Mouse (Mus musculus): ENCODE results near the gene Rai1. TPM values are rescaled to one million over a fixed set of nuclear protein-coding genes. Genes with fewer than 3 reads are reported as not detected.
A peak's percentile ranks its signal among the peaks of the same experiment; 100 is the strongest.

Rai1 gene
- polyA plus RNA-seq, 2 experiments: 29.7 to 62.1 TPM

- Histone ChIP-seq H3K9me3 (ENCODE audit: control insufficient read depth, low read length) (peaks cover 8% of the 10 kb centered on the region), H3K4me2 (replicated peaks; ENCODE audit: low read depth, low read length, severe bottlenecking) (no peak overlapping the region), H3K27ac (replicated peaks; ENCODE audit: low read depth, low read length) (no peak overlapping the region), H3K4me3 (replicated peaks; ENCODE audit: low read length) (no peak overlapping the region), H3K27me3 (ENCODE audit: control insufficient read depth, insufficient read depth, low read length) (no peaks in the 10 kb centered on the region), H3K9ac (ENCODE audit: low read depth, low read length, severe bottlenecking) (no peak overlapping the region), H3K4me1 (ENCODE audit: control insufficient read depth, insufficient read depth, low read length) (peaks cover 4% of the 10 kb centered on the region; the same call in 1 of the 2 replicates), H3K36me3 (ENCODE audit: control insufficient read depth, insufficient read depth, low read length) (peaks cover 79% of the 10 kb centered on the region)
- no peak for DNase-seq (ENCODE audit: low spot score)
- TF ChIP-seq POLR2A (IDR thresholded peaks at IDR 0.05; ENCODE audit: borderline replicate concordance, extremely low read depth, insufficient read depth, insufficient read length): no peak
- no peak for ATAC-seq (ENCODE audit: low FRiP score, low read depth)
- WGBS: 83% methylated on average over 12 of the region's 12 CpGs
Measured at GRCm38 (mm10) chr11:60198651-60199050, 93.8 kb downstream of the Rai1 start.

GRCm38 (mm10) chr11:60199702-60200184 lies 94.9 kb downstream of the Rai1 start:
- no peak overlapping the region for H3K4me3 ChIP-seq (replicated peaks; ENCODE audit: low read length)
- peaks cover 4% of the 10 kb centered on the region; the same call in 1 of the 2 replicates for H3K4me1 ChIP-seq (ENCODE audit: control insufficient read depth, insufficient read depth, low read length)
- H3K36me3 ChIP-seq (ENCODE audit: control insufficient read depth, insufficient read depth, low read length): peaks cover 79% of the 10 kb centered on the region
- H3K4me2 ChIP-seq (replicated peaks; ENCODE audit: low read depth, low read length, severe bottlenecking): no peak overlapping the region
- no peaks in the 10 kb centered on the region for H3K27me3 ChIP-seq (ENCODE audit: control insufficient read depth, insufficient read depth, low read length)
- DNase-seq (ENCODE audit: low spot score): peak; percentile 92
- no peak for TF ChIP-seq POLR2A (IDR thresholded peaks at IDR 0.05; ENCODE audit: borderline replicate concordance, extremely low read depth, insufficient read depth, insufficient read length)
- 5% methylated on average over 18 of the region's 18 CpGs for WGBS
- H3K27ac ChIP-seq (replicated peaks; ENCODE audit: low read depth, low read length): peak overlapping the region; percentile 58; the same call in 1 of the 2 replicates
- H3K9me3 ChIP-seq (ENCODE audit: control insufficient read depth, low read length): peaks cover 3% of the 10 kb centered on the region; the same call in 1 of the 2 replicates
- ATAC-seq (ENCODE audit: low FRiP score, low read depth): peak; percentile 66
- H3K9ac ChIP-seq (ENCODE audit: low read depth, low read length, severe bottlenecking): peak overlapping the region; percentile 21; the same call in 1 of the 2 replicates

GRCm38 (mm10) chr11:60200384-60200783 lies 95.6 kb downstream of the Rai1 start:
- Histone ChIP-seq H3K36me3 (ENCODE audit: control insufficient read depth, insufficient read depth, low read length) (peaks cover 79% of the 10 kb centered on the region), H3K4me1 (ENCODE audit: control insufficient read depth, insufficient read depth, low read length) (peaks cover 4% of the 10 kb centered on the region; the same call in 1 of the 2 replicates), H3K27ac (replicated peaks; ENCODE audit: low read depth, low read length) (peak overlapping the region; percentile 58; the same call in 1 of the 2 replicates), H3K4me2 (replicated peaks; ENCODE audit: low read depth, low read length, severe bottlenecking) (no peak overlapping the region), H3K27me3 (ENCODE audit: control insufficient read depth, insufficient read depth, low read length) (no peaks in the 10 kb centered on the region), H3K9me3 (ENCODE audit: control insufficient read depth, low read length) (no peaks in the 10 kb centered on the region), H3K4me3 (replicated peaks; ENCODE audit: low read length) (no peak overlapping the region), H3K9ac (ENCODE audit: low read depth, low read length, severe bottlenecking) (0 out of 2 replicates have a peak overlapping the region, but pooled peaks have one; percentile 21)
- DNase-seq (ENCODE audit: low spot score) (no peak), ATAC-seq (ENCODE audit: low FRiP score, low read depth) (no peak)
- no peak for TF ChIP-seq POLR2A (IDR thresholded peaks at IDR 0.05; ENCODE audit: borderline replicate concordance, extremely low read depth, insufficient read depth, insufficient read length)
- 88% methylated on average over 11 of the region's 11 CpGs for WGBS

- no peak for ATAC-seq (ENCODE audit: low FRiP score, low read depth)
- DNase-seq (ENCODE audit: low spot score): no peak
- Histone ChIP-seq H3K4me1 (ENCODE audit: control insufficient read depth, insufficient read depth, low read length) (peaks cover 6% of the 10 kb centered on the region), H3K27me3 (ENCODE audit: control insufficient read depth, insufficient read depth, low read length) (no peaks in the 10 kb centered on the region), H3K9me3 (ENCODE audit: control insufficient read depth, low read length) (no peaks in the 10 kb centered on the region), H3K4me2 (replicated peaks; ENCODE audit: low read depth, low read length, severe bottlenecking) (no peak overlapping the region), H3K36me3 (ENCODE audit: control insufficient read depth, insufficient read depth, low read length) (peaks cover 90% of the 10 kb centered on the region), H3K27ac (replicated peaks; ENCODE audit: low read depth, low read length) (0 out of 2 replicates have a peak overlapping the region, but pooled peaks have one; percentile 5), H3K4me3 (replicated peaks; ENCODE audit: low read length) (no peak overlapping the region), H3K9ac (ENCODE audit: low read depth, low read length, severe bottlenecking) (no peak overlapping the region)
- no peak for TF ChIP-seq POLR2A (IDR thresholded peaks at IDR 0.05; ENCODE audit: borderline replicate concordance, extremely low read depth, insufficient read depth, insufficient read length)
- 91% methylated on average over 26 of the region's 26 CpGs for WGBS
Measured at GRCm38 (mm10) chr11:60202710-60203638, 98.2 kb downstream of the Rai1 start.

GRCm38 (mm10) chr11:60205026-60205425 lies 100.2 kb downstream of the Rai1 start:
- ATAC-seq (ENCODE audit: low FRiP score, low read depth) (no peak), DNase-seq (ENCODE audit: low spot score) (no peak)
- Histone ChIP-seq H3K27me3 (ENCODE audit: control insufficient read depth, insufficient read depth, low read length) (no peaks in the 10 kb centered on the region), H3K36me3 (ENCODE audit: control insufficient read depth, insufficient read depth, low read length) (peaks cover 72% of the 10 kb centered on the region), H3K4me1 (ENCODE audit: control insufficient read depth, insufficient read depth, low read length) (peaks cover 23% of the 10 kb centered on the region), H3K4me2 (replicated peaks; ENCODE audit: low read depth, low read length, severe bottlenecking) (no peak overlapping the region), H3K9ac (ENCODE audit: low read depth, low read length, severe bottlenecking) (no peak overlapping the region), H3K4me3 (replicated peaks; ENCODE audit: low read length) (no peak overlapping the region), H3K9me3 (ENCODE audit: control insufficient read depth, low read length) (no peaks in the 10 kb centered on the region), H3K27ac (replicated peaks; ENCODE audit: low read depth, low read length) (no peak overlapping the region)
- WGBS: 91% methylated on average over 11 of the region's 12 CpGs
- TF ChIP-seq POLR2A (IDR thresholded peaks at IDR 0.05; ENCODE audit: borderline replicate concordance, extremely low read depth, insufficient read depth, insufficient read length): no peak

Measured in limb, embryonic 14.5 days (tissue).